Mouse (Mus musculus) CH12.LX (cell line): Measurements from ENCODE around the gene Nol10. TPM values are rescaled to one million over a fixed set of nuclear protein-coding genes. Genes with fewer than 3 reads are reported as not detected.

Experiments used
- DNase-seq: peaks from one replicate; pipeline ENCODE4 v3.0.0-alpha.2; 2013; ENCODE audit errors: extremely low read depth
- H3K27ac ChIP-seq: 2 replicates; pipeline ENCODE4 v1.5.1; 2012; ENCODE audit warnings: low read depth, mild to moderate bottlenecking, control low read depth, moderate library complexity; ENCODE audit not compliant: insufficient read depth
- H3K27me3 ChIP-seq: replicated peaks from 2 replicates; pipeline ENCODE3; 2012; ENCODE audit warnings: inconsistent platforms
- H3K36me3 ChIP-seq, 2 experiments: replicated peaks in 1 of 2; 2 replicates each; pipeline versions ENCODE3 to v1.6.1; 2012; ENCODE audit warnings: inconsistent platforms in 1 of 2, low read length in 1 of 2, mild to moderate bottlenecking in 1 of 2, mixed read lengths in 1 of 2, moderate library complexity in 1 of 2; ENCODE audit not compliant: control insufficient read depth in 1 of 2, insufficient read depth in 1 of 2
- H3K4me1 ChIP-seq, 2 experiments: 2 replicates each; pipeline ENCODE4 v1.6.1; 2012; ENCODE audit warnings: inconsistent platforms in 1 of 2, moderate library complexity in 1 of 2; ENCODE audit not compliant: insufficient read depth in 2 of 2, control insufficient read depth in 1 of 2
- H3K4me2 ChIP-seq: 2 replicates; pipeline ENCODE4 v1.6.1; 2012; ENCODE audit warnings: low read depth, mild to moderate bottlenecking, control low read depth; ENCODE audit not compliant: poor library complexity, insufficient read depth, severe bottlenecking
- H3K4me3 ChIP-seq, 3 experiments: fragments of 150-350 bp in 1 of 3; sonication (generic) in 1 of 3; replicated peaks in 1 of 3; 2 replicates each; pipeline versions ENCODE3 to v1.5.1; 2011 to 2012; ENCODE audit warnings: low read depth in 2 of 3, low read length in 2 of 3, mild to moderate bottlenecking in 2 of 3, moderate library complexity in 2 of 3, control low read depth in 1 of 3, improper control_type of control experiment in 1 of 3, inconsistent platforms in 1 of 3, mixed read lengths in 1 of 3; ENCODE audit not compliant: poor library complexity in 1 of 3
- H3K79me2 ChIP-seq: replicated peaks from 2 replicates; pipeline ENCODE4 v1.6.1; 2012; ENCODE audit warnings: mild to moderate bottlenecking, moderate library complexity; ENCODE audit not compliant: control insufficient read depth, poor library complexity, insufficient read depth, severe bottlenecking; ENCODE audit errors: extremely low read depth
- H3K9ac ChIP-seq: 2 replicates; pipeline ENCODE4 v1.6.1; 2012; ENCODE audit warnings: low read depth, mild to moderate bottlenecking, control low read depth, moderate library complexity; ENCODE audit not compliant: insufficient read depth
- H3K9me3 ChIP-seq: replicated peaks from 2 replicates; pipeline ENCODE3; 2012; ENCODE audit warnings: low read length, inconsistent platforms, mixed read lengths
- BHLHE40 ChIP-seq: IDR thresholded peaks from 2 replicates; pipeline ENCODE4 v1.6.1; 2011; ENCODE audit warnings: mild to moderate bottlenecking, low read depth, low read length, improper control_type of control experiment
- CTCF ChIP-seq, 2 experiments: IDR thresholded peaks in 1 of 2; conservative IDR thresholded peaks in 1 of 2; 2 replicates each; pipeline ENCODE4 v1.5.1; 2011 to 2012; ENCODE audit warnings: low read depth in 2 of 2, low read length in 2 of 2, improper control_type of control experiment in 1 of 2, inconsistent platforms in 1 of 2, mild to moderate bottlenecking in 1 of 2, moderate library complexity in 1 of 2
- EP300 ChIP-seq: IDR thresholded peaks from 2 replicates; pipeline ENCODE4 v1.6.1; 2011; ENCODE audit warnings: low read length, improper control_type of control experiment
- ETS1 ChIP-seq: conservative IDR thresholded peaks from 2 replicates; pipeline ENCODE4 v1.6.1; 2012; ENCODE audit warnings: low read depth, mild to moderate bottlenecking, inconsistent platforms, low read length, improper control_type of control experiment, moderate library complexity
- HCFC1 ChIP-seq: IDR thresholded peaks from 2 replicates; pipeline ENCODE4 v1.6.1; 2012; ENCODE audit warnings: low read depth, mild to moderate bottlenecking, inconsistent platforms, low read length, improper control_type of control experiment
- JUND ChIP-seq: conservative IDR thresholded peaks from 2 replicates; pipeline ENCODE4 v1.6.1; 2011; ENCODE audit warnings: low read depth, low read length, improper control_type of control experiment
- KAT2A ChIP-seq: IDR thresholded peaks from 2 replicates; pipeline ENCODE4 v1.6.1; 2012; ENCODE audit warnings: low read length, improper control_type of control experiment, inconsistent platforms; ENCODE audit not compliant: insufficient replicate concordance
- MAFK ChIP-seq: IDR thresholded peaks from 2 replicates; pipeline ENCODE4 v1.6.1; 2011; ENCODE audit warnings: low read length, improper control_type of control experiment; ENCODE audit not compliant: insufficient replicate concordance
- MAX ChIP-seq: IDR thresholded peaks from 2 replicates; pipeline ENCODE4 v1.6.1; 2011; ENCODE audit warnings: low read length, improper control_type of control experiment
- MAZ ChIP-seq: IDR thresholded peaks from 2 replicates; pipeline ENCODE4 v1.6.1; 2012; ENCODE audit warnings: low read depth, mild to moderate bottlenecking, inconsistent platforms, low read length, improper control_type of control experiment, moderate library complexity
- MEF2A ChIP-seq: IDR thresholded peaks from 2 replicates; pipeline ENCODE4 v1.6.1; 2014; ENCODE audit warnings: low read depth, mild to moderate bottlenecking, inconsistent platforms, low read length, improper control_type of control experiment, borderline replicate concordance
- MXI1 ChIP-seq: IDR thresholded peaks from 2 replicates; pipeline ENCODE4 v1.6.1; 2011; ENCODE audit warnings: mild to moderate bottlenecking, low read depth, low read length, improper control_type of control experiment
- MYC ChIP-seq: IDR thresholded peaks from 2 replicates; pipeline ENCODE4 v1.6.1; 2011; ENCODE audit warnings: low read depth, mild to moderate bottlenecking, improper control_type of control experiment, low read length
- NELFE ChIP-seq: IDR thresholded peaks from 2 replicates; pipeline ENCODE4 v1.6.1; 2011; ENCODE audit warnings: low read depth, low read length, improper control_type of control experiment
- NRF1 ChIP-seq: IDR thresholded peaks from 2 replicates; pipeline ENCODE4 v1.6.1; 2014; ENCODE audit warnings: low read depth, mild to moderate bottlenecking, inconsistent platforms, low read length, improper control_type of control experiment, moderate library complexity
- POLR2AphosphoS2 ChIP-seq: IDR thresholded peaks from 2 replicates; pipeline ENCODE4 v1.6.1; 2011; ENCODE audit warnings: low read depth, low read length, improper control_type of control experiment
- RAD21 ChIP-seq: IDR thresholded peaks from 2 replicates; pipeline ENCODE4 v1.6.1; 2011; ENCODE audit warnings: low read depth, mild to moderate bottlenecking, low read length, improper control_type of control experiment, moderate library complexity
- RCOR1 ChIP-seq: conservative IDR thresholded peaks from 2 replicates; pipeline ENCODE4 v1.6.1; 2012; ENCODE audit warnings: low read depth, mild to moderate bottlenecking, inconsistent platforms, low read length, improper control_type of control experiment
- SIN3A ChIP-seq: IDR thresholded peaks from 2 replicates; pipeline ENCODE4 v1.6.1; 2012; ENCODE audit warnings: low read length, improper control_type of control experiment, inconsistent platforms
- SMC3 ChIP-seq: IDR thresholded peaks from 2 replicates; pipeline ENCODE4 v1.6.1; 2011; ENCODE audit warnings: low read depth, low read length, improper control_type of control experiment
- UBTF ChIP-seq: IDR thresholded peaks from 2 replicates; pipeline ENCODE4 v1.6.1; 2012; ENCODE audit warnings: low read depth, mild to moderate bottlenecking, inconsistent platforms, low read length, improper control_type of control experiment, moderate library complexity
- USF1 ChIP-seq: IDR thresholded peaks from 2 replicates; pipeline ENCODE4 v1.6.1; 2014; ENCODE audit warnings: low read depth, mild to moderate bottlenecking, inconsistent platforms, low read length, improper control_type of control experiment
- ZC3H11A ChIP-seq: IDR thresholded peaks from 2 replicates; pipeline ENCODE4 v1.6.1; 2012; ENCODE audit warnings: low read depth, mild to moderate bottlenecking, inconsistent platforms, low read length, improper control_type of control experiment
- ZKSCAN1 ChIP-seq: IDR thresholded peaks from 2 replicates; pipeline ENCODE4 v1.6.1; 2012; ENCODE audit warnings: low read depth, inconsistent platforms, low read length, improper control_type of control experiment, borderline replicate concordance
- ZMIZ1 ChIP-seq: IDR thresholded peaks from 2 replicates; pipeline ENCODE4 v1.6.1; 2012; ENCODE audit warnings: low read depth, mild to moderate bottlenecking, inconsistent platforms, low read length, improper control_type of control experiment
- ZNF384 ChIP-seq: IDR thresholded peaks from 2 replicates; pipeline ENCODE4 v1.6.1; 2012; ENCODE audit warnings: low read depth, low read length, improper control_type of control experiment, inconsistent platforms
- dilution Hi-C: fragments of 300-500 bp; cut with MboI; formaldehyde crosslinking; loops from 2 replicates; pipeline ENCODE4 v1.14.3; 2020; ENCODE audit warnings: low sequenced_read_pairs; ENCODE audit not compliant: extremely low pct_unique_long_range_greater_than_20kb, extremely low pct_ligation_motif_present
- in situ Hi-C: fragments of 300-500 bp; cut with MboI; formaldehyde crosslinking; loops from 3 replicates; pipeline ENCODE4 v1.14.3; 2019; ENCODE audit warnings: low sequenced_read_pairs, low pct_ligation_motif_present, low pct_unique_long_range_greater_than_20kb, mixed read lengths
- polyA plus RNA-seq: library from polyadenylated mRNA; unstranded; fragments of >175 nt; gene quantifications from 2 replicates; pipeline ENCODE4 v1.2.1, GENCODE M21; 2012; ENCODE audit warnings: low read depth; ENCODE audit not compliant: insufficient read length
- total RNA-seq, 2 experiments: library from RNA; depleted of rRNA; stranded (reverse); fragments of 300-350 nt in 1 of 2; fragments of >200 nt in 1 of 2; gene quantifications; 2 replicates each; pipeline ENCODE4 v1.2.3; 2012 to 2014

The Nol10 gene
- total and polyA plus RNA-seq, 3 experiments = 10.9 to 65.8 (median 14.5) TPM

- Histone ChIP-seq H3K4me1 (peaks cover 24 to 57% of the 10 kb centered on the region in 2 experiments), H3K9me3 (no peaks in the 10 kb centered on the region), H3K27me3 (no peaks in the 10 kb centered on the region), H3K27ac (peak overlapping the region; percentile 44), H3K79me2 (no peaks in the 10 kb centered on the region; the same call in 1 of the 2 replicates), H3K36me3 (peaks cover 18 to 52% of the 10 kb centered on the region in 2 experiments), H3K4me2 (peak overlapping the region; percentile 66), H3K4me3 (no peak overlapping the region), H3K9ac (0 out of 2 replicates have a peak overlapping the region, but pooled peaks have one; percentile 5)
- TF ChIP-seq MYC (peak; percentile 11; the same call in 1 of the 2 replicates), CTCF (conservative IDR thresholded peaks at IDR 0.05 in 1 of 2, IDR thresholded peaks at IDR 0.05 in 1 of 2; ENCODE audit: low read depth in 2 of 2, low read length in 2 of 2) (no peak), KAT2A (no peak), UBTF (no peak), ZC3H11A (no peak), MAFK (no peak), JUND (no peak), ZNF384 (peak; percentile 95), ZMIZ1 (no peak), RAD21 (no peak), EP300 (0 out of 2 replicates have a peak, but pooled peaks have one; percentile 6), USF1 (no peak), MEF2A (no peak), ZKSCAN1 (no peak), SMC3 (no peak), NELFE (no peak), RCOR1 (no peak), MAX (no peak), ETS1 (no peak), MAZ (no peak), HCFC1 (no peak), SIN3A (0 out of 2 replicates have a peak, but pooled peaks have one; percentile 38), BHLHE40 (peak; percentile 58), MXI1 (no peak), NRF1 (no peak; the same call in 1 of the 2 replicates), POLR2AphosphoS2 (no peak)
- dilution Hi-C loops (no loop called here), in situ Hi-C loops (no loop called here)
- DNase-seq = no peak
Observed at GRCm38 (mm10) chr12:17387332-17388135, 39.3 kb downstream of the Nol10 start.
